Mouse (Mus musculus) T-helper 17 cell (primary cell): ENCODE measurements around the gene Olfr56.
"Not testable (repeated sequence)": the region's sequence is repeated elsewhere in the genome, so short reads cannot be mapped to it uniquely, and the experiment has no call there.

Experiments
- in situ Hi-C, 2 experiments: fragments of 300-600 bp; cut with MboI, MseI; formaldehyde crosslinking; loops; 1 replicate in 1 of 2; 2 replicates in 1 of 2; pipeline ENCODE4 v1.15.1; 2025; ENCODE audit warnings: high pct_unique_total_duplicates in 2 of 2

Olfr56 gene

DNA sequence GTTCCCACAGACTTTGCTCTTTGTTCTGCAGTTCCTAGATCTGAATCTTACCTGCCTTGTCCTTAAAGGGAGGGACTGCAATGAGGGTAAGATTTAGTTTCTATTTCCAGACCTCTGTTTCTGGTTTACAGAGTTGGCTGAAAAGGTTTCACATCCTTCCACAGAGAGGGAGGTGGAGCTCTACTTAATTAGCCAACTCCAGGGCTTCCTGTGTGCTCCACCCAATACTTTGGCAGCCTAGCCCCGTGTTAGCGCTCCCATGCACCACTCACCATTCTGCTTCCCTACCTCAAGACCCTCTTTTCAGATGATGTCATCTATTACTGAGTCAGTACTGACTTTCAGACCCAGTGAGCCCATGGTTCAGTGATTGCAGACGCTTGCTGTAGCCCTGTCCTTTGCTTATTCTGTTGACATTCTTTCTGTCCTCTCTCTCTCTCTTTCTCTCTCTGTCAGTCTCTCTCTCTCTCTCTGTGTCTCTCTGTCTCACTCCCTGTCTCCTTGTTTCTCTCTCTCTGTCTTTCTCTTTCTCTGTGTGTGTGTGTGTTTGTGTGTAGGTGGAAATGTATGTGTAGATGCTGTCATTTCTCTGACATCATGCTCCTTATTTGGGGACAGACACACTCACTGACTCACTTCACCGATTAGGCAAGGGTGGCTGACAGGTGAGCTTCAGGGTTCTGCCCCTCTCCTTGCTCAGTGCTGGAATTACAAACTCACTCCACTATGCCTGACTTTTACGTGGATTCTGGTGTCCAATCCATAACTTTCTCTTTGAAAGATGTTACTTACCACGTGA, 72.6 kb downstream of the Olfr56 start, which contains the start of gene 9930111J21Rik2:
Gene 9930111J21Rik2, minus strand, starts transcription at position 150 of the 799 bp plus-strand sequence.
- in situ Hi-C loops, result loop anchor here (5.0 kb wide), 2 partner anchors 36 to 74 kb away; partner anchors contain the start of genes 9930111J21Rik1 (in 1 of the 2) and Olfr56 (in 1 of the 2)

DNA sequence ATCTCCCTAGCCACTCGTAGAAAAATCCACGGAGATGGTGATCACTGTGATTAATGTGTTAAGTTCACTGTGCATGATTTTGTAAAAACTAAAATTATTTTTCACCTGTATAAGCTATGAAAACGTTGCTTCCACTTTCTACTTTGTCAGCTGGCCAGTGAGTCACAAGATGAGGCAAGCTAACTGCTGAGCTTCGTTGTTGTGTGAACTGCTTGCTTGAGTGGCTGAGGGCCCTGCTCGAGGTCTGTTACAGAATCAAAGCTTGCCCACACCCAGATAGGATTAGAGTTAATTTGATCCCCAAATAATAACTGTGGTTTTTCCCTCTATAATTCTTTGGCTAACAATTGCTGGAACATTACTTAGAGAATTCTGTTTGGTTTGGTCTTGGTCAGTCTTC, 73.2 kb downstream of the Olfr56 start:
- in situ Hi-C loops, result loop anchor here (5.0 kb wide), 2 partner anchors 35 to 75 kb away; partner anchors contain the start of genes 9930111J21Rik1 (in 1 of the 2) and Olfr56 (in 1 of the 2)

DNA sequence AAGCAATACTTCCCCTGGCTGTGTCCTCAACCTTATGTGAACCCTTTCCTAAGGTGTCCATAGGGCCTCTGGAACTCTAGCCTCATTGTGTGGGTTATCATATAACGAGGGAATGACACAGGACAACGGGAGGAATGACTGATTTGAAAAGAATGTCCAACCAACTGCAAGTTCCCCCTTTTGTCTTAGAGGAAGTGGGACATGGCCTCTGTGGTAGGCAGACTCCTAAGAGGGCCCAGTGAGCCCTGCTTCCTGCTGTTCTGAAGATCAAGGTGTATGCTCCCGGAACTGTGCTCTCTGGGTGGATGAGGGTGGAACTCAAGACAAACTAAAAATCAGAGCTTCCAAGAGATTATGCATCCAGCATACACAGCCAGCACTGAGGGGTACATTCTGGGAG, 81.4 kb downstream of the Olfr56 start:
- in situ Hi-C loops, result loop anchor here in 1 of 2 experiments (5.0 kb wide), 1 partner anchor 68 kb away; the partner anchor contains the start of genes Gm12185 and Tgtp1

DNA sequence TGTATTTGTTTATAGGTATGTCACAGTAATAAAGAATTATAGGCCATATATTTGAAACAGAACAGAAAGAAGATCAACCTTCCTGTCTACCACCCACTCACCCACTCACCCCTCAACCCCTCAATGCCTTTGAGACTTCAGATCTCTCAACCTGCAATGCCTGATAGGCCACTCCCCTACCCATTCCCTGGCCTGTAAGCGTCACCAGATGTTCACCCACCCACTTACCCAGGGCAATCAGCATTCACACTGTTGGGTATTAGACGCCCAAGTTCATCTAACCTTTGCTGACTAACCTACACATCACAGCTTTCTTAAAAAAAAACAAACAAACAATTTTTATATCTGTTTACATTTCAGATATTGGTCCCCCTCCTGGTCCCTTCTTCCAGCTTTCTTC, 83.2 kb downstream of the Olfr56 start:
- in situ Hi-C loops, result loop anchor here in 1 of 2 experiments (5.0 kb wide), 1 partner anchor 70 kb away; the partner anchor contains the start of genes Gm12185 and Tgtp1

DNA sequence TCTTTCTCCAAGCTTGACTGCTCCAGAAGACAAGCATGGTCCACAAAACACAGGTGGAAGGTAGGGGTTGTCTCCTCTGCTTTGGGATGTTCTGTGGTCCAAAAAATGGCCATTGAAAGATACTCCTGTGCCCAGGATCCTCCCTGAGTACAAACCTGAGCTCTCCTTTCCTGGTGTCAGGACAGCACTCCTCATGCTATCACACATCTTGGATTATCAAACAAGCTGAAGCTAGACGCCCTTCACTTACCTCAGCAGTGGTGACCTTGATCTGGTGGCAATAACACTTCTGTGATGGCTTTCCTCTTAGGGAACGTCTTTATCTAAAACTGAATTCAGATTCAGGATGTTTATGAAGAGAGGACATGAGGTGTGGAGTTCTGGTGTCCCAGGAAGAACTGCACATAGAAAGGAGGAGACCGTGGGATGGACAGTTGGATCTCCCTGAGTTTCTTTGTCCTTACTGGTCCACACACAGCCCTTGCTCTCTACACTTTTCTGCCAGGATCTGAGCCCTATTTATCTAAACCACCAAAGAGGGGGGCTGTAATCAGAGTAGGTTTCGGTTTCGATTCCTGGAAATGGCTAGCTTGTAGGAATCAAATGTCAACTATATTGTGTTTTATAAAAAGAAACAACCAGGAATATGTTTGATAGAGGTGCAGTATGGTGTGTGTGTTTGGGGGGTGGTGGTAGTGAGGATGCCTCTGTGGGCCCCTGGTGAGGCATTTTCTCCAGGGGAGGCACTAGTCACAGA, 85.2 kb downstream of the Olfr56 start, which contains the start of gene Tgtp2:
Gene Tgtp2, minus strand, starts transcription at position 494 of the 757 bp plus-strand sequence.
- in situ Hi-C loops, result loop anchor here in 1 of 2 experiments (5.0 kb wide), 1 partner anchor 72 kb away; the partner anchor contains the start of genes Gm12185 and Tgtp1

DNA sequence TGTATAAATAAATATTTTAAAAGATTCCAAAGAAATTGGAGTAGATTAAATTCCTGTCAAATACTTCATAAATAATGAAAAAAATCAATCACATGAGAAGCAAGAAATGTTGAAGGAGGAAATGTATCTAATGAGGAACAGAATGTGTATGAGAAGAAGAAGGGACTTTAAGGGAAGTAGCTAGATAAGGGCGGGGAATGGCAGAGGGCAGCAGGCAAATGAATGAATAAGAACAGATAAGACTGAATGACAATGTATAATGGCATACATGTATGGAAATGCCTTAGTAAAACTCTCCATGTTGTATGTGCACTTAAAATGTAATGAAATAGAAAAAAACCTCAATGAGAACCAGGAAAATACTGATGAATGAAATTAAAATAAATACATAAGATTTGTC, 89.7 kb downstream of the Olfr56 start:
- in situ Hi-C loops, result no loop called here

DNA sequence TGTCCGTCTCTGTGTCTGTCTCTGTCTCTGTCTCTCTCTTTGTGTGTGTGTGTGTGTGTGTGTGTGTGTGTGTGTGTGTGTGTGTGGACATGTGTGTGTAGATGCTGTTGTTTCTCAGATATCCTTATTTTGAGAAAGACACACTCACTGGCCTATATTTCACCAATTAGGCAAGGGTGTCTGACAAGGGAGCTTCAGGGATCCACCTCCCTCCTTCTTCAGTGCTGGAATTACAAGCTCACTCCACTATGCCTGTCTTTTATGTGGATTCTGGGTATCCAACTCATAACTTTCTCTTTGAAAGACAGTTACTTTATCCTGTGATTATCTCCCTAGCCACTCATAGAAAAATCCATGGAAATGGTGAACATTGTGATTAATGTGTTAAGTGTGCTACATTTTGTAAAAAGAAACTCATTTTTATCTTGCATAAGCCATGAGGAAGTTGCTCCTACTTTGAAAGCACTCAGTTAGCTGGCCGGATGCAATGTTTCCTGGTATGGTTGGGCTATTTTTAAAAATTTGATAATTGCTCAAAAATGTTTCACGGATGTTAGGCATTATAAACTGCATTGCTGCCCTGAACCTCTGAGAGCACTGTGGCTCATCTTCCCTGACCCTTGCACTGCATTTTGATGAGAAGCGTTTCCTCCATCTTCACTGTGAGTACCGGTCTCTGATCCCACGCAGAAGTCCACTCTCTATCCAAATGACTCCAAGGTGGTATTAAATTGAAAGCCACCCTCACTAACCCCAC, 97.5 kb downstream of the Olfr56 start, which contains the start of gene Ifi47:
Gene Ifi47, plus strand, starts transcription at position 587 of the 757 bp plus-strand sequence.
- in situ Hi-C loops, result not testable (repeated sequence)

DNA sequence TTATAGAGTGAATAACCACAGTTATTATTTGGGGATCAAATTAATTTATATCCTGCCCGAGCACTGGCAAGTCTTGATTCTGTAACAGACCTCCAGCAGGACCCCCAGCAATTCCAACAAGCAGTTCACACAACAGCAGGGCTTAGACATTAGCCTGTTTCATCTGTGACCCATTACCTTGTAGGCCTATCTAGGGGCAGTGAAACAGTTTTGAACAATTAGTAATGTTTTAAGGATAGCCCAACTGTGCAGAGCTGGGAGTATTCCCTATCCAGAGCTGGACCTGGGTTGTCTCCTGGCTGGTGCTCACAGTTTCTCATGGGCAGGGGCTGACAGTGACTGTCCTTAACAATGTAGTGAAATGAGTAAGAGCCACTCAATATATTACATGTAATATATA, 98.3 kb downstream of the Olfr56 start:
- in situ Hi-C loops, result no loop called here

DNA sequence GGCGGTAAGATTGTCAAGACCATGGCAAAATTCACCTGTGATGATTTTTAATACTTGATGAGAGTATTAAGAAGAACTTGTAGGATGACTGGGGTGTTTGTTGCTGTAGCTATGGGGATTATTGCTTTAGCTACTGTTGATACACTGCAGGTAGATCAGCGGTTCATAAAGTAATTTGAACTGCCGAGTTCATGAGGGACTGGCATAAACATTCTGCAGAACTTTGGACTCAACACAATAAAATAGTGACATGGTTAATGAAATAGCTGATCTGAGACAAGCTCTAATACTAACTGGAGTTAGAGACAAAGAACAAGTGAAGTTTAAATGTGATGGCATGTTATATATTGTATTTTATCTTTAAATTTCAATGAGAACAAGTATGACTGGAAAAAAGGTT, 100.0 kb downstream of the Olfr56 start:
- in situ Hi-C loops, result no loop called here

DNA sequence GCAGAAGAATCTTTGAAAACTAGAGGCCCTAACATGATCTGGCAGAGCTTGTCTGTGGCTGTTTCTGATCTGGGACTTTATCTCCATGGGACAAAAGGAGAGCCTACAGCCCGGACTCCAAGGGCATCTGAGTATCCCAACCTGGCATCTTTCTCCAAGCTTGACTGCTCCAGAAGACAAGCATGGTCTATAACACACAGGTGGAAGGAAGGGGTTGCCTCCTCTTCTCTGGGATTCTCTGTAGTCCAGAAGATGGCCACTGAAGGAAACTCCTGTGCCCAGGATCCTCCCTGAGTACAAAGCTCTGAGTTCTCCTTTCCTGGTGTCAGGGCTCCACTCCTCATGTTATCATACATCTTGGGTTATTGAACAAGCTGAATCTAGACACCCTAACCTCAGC, 101.9 kb downstream of the Olfr56 start:
- in situ Hi-C loops, result no loop called here

DNA sequence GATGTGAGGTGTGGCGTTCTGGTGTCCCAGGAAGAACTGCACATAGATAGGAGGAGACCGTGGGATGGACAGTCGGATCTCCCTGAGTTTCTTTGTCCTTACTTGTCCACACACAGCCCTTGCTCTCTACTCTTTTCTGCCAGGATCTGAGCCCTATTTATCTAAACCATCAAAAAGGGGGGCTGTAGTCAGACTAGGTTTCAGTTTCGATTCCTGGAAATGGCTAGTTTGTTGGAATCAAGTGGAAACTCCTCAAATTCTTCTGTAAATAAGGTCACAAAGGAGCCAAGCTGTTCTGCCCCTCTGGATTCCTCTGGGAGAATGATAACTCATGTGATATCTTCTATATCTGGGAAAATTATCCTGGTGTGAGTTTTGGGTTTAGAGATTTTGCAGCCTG, 102.7 kb downstream of the Olfr56 start:
- in situ Hi-C loops, result no loop called here

DNA sequence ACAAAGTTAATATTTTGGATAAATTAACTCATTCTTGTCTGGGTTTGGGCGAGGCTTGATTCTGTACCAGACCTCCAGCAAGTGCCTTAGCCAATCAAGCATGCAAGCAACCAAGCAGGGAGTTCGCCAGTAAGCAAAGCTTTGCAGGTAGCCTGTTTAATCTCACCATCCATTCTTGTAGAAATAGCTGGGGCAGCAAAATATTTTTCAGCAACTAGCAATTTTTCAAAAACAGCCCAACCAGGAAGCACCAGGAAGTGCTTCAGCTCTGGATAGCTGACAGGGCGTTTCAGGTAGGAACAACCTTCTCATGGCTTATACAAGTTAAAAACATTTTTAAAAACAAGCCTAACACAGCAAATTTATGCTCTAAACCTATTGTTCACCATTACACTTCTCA, 103.2 kb downstream of the Olfr56 start:
- in situ Hi-C loops, result no loop called here

DNA sequence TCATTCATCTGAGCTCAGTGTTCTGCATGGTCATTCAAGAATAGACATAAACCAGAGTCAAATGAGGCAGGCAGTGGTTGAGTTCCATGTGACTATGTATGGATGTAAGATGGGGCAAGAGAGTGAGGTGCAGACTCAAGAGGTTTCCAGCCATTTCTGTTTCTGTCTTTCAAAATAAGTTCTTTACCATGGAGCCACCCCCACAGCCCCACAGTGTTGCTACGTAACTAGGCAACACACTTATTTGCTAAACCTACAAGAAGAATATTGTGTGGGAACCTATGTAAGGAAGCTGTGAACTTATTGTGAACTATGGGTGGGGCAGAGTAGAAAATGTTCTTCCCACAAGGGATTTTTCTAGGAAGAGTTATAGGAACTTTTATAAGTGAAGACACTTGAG, 104.5 kb downstream of the Olfr56 start:
- in situ Hi-C loops, result no loop called here

DNA sequence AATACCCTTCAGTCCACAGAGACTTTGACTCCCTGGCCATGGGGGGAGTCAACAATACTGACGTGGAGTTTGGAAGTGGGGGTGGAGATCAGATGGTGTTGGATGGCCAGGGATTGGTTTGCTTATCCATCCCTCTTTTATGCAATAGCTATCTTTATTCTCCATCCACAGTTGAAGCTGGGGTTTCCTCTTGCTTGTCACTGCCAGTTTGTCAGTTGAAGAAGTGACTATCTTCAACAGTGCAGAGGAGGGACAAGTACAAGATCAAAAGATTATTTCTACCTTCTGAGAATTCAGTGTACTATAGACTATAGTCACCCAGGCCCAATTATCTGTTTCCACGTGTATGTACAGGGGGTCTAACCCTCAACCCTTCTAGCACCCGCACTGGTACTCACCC, 105.1 kb downstream of the Olfr56 start:
- in situ Hi-C loops, result no loop called here

DNA sequence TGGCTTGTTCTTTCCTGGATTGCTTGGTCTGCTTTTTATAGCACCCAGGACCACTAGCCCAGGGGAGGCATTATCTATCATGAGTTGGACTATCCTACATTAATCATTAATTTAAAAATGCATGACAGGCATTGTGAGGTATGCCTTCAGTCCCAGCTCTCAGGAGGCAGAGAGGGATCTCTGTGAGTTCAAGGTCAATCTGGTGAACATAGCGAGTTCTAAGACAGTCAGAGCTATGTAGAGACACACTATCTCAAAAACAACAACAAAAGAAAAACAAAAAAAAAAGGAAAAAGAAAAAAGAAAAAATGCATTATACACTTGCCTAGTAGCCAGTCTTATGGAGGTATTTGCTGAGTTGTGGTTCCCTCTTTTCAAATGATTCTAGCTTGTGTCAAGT, 105.7 kb downstream of the Olfr56 start:
- in situ Hi-C loops, result no loop called here

DNA sequence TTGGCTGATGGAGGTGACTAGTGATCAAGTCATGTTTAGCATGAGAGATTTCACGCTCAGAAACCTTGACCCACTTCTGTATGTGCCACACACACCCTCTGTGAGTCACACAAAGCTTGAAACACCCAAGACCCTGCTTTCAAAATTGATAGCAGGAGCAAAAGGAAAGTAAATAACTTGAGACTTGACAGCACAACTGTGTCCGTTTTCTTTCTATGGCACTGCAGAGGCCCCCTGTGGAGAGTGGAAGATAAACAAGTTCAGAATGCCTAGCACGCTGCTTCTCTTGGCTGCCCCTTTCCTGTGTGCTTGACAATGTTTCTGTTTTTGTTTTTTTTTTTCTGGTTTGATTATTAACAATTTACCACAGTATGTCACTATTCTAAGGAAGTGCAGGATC, 106.2 kb downstream of the Olfr56 start:
- in situ Hi-C loops, result loop anchor here in 1 of 2 experiments (5.0 kb wide), 1 partner anchor 33 kb away; the partner anchor contains the start of gene 9930111J21Rik2

DNA sequence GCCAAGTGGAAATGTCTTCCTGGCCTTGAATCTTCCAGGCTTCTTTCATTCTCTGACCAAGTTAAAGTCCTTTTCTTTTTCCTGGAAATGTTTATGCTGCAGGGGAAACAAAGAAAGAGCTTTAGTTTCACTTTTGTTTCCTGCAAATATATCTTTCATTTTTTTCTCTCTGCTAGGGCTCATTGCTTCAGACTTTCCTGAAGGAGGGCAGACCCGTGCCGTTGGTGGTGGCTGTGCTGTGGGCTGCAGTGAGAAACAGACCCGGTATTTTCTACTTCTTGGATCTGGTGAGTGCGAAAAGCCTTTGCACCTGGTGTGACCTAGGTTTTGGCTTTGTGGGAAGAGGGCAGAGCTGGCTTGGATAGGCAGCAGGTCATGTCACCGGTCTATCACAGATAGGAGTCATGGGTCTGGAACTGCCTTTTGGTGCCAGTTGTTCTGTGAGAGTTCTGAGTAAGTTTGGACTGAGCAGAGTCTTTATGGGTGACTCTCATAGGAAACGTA, 108.2 kb downstream of the Olfr56 start:
- in situ Hi-C loops, result loop anchor here in 1 of 2 experiments (5.0 kb wide), 1 partner anchor 35 kb away; the partner anchor contains the start of gene 9930111J21Rik2

DNA sequence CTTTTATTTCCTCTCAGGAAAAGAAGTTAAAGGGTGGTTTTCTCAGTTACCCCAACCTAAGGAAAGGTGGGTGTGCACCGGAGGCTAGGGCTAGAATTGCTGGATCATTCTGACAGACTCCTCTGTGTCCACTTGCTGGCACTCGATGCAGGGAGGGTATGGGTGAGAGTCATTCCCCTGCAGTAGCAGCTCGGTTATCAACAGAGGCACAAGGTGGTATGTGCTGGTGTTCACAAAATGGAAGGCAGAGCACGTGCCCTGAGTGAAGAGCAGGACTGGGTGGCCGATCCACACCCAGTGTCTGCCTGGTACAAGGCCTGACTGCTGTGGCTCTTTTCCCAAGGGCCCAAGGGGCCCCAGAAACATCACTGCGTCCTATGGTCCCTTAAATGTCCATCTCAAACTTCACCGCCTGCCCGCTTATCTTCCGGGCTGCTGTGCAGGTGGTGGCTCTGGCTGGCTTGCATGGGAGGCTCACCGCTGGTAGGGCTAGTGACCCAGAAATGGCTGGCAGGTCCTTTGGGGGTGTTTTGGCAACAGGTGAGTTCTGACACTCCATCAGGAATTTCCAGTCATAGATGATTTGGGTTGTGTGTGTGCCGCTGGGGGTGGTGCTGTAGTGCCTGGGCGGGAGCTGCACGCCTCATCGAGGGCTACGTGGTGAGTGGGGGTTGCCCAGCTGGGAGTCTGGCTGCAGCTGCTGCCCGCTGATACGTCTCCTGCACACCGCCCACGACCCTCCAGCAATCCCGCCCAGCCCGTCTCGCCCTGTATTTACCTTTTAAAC, 109.3 kb downstream of the Olfr56 start:
- in situ Hi-C loops, result loop anchor here in 1 of 2 experiments (5.0 kb wide), 1 partner anchor 36 kb away; the partner anchor contains the start of gene 9930111J21Rik2

DNA sequence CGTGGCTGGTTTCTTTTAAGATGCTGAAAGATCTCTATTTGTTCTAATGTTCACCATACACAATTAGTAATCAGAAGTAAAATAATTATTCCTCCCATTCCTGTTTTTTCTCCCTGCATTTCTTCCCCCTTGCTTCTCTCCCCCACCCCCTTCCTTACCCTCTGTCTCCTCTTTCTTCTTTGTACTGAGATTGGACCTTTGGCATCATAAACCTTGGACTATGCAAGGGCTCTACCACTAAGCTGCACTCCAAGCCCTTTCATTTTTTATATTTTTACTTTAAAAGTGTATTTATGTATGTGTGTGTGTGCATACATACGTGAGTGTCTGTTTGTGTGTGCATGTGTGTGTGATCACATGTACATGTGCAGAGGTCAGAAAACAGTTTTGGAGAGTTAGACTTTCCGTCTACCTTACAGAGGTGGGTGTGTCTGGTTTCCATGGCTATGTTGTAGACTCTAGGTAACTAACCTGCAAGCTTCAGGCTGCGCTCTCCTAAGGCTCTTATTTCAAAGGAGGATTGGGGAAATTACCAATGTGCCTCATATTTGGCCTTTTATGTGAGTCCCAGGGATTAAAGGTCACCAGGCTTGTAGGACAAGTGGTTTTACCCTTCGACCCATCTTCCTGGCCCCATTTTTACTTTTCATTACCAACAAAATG, 110.4 kb downstream of the Olfr56 start:
- in situ Hi-C loops, result loop anchor here in 1 of 2 experiments (5.0 kb wide), 1 partner anchor 37 kb away; the partner anchor contains the start of gene 9930111J21Rik2
